Mouse (Mus musculus) hindbrain, embryonic 11.5 days (tissue): ENCODE data around the gene Klf3. TPM values are rescaled to one million over a fixed set of nuclear protein-coding genes. Genes with fewer than 3 reads are reported as not detected.

Experiments used
- ATAC-seq: fragments of 200-750 bp; cut with Nextera tagmentation; 2 replicates; pipeline ENCODE4 v1.8.0; 2017; ENCODE audit warnings: mild to moderate bottlenecking, moderate TSS enrichment, moderate library complexity; ENCODE audit not compliant: low FRiP score
- DNase-seq: peaks from one replicate; pipeline ENCODE4 v3.0.0-alpha.2; 2015; ENCODE audit warnings: low spot score
- H3K27ac ChIP-seq: fragments of 300-500 bp; sonication (generic); 2 replicates; pipeline ENCODE4 v1.5.1; 2014; ENCODE audit warnings: mild to moderate bottlenecking, low read depth, low read length
- H3K27me3 ChIP-seq: fragments of 300-500 bp; sonication (generic); 2 replicates; pipeline ENCODE4 v1.6.1; 2014; ENCODE audit warnings: mild to moderate bottlenecking, low read length, moderate library complexity, mixed read lengths; ENCODE audit not compliant: control insufficient read depth, insufficient read depth
- H3K36me3 ChIP-seq: fragments of 300-500 bp; sonication (generic); 2 replicates; pipeline ENCODE4 v1.6.1; 2014; ENCODE audit warnings: mild to moderate bottlenecking, low read length, moderate library complexity, mixed read lengths; ENCODE audit not compliant: control insufficient read depth, insufficient read depth
- H3K4me1 ChIP-seq: fragments of 300-500 bp; sonication (generic); replicated peaks from 2 replicates; pipeline ENCODE4 v1.6.1; 2014; ENCODE audit warnings: low read length, mixed read lengths; ENCODE audit not compliant: control insufficient read depth, insufficient read depth
- H3K4me2 ChIP-seq: fragments of 300-500 bp; sonication (generic); replicated peaks from 2 replicates; pipeline ENCODE4 v1.6.1; 2014; ENCODE audit warnings: mild to moderate bottlenecking, low read depth, low read length
- H3K4me3 ChIP-seq: fragments of 300-500 bp; sonication (generic); 2 replicates; pipeline ENCODE4 v1.5.1; 2014; ENCODE audit warnings: low read depth, low read length
- H3K9ac ChIP-seq: fragments of 300-500 bp; sonication (generic); 2 replicates; pipeline ENCODE4 v1.6.1; 2014; ENCODE audit warnings: low read depth, low read length
- H3K9me3 ChIP-seq: fragments of 300-500 bp; sonication (generic); 2 replicates; pipeline ENCODE4 v1.6.1; 2016; ENCODE audit warnings: low read length; ENCODE audit not compliant: control insufficient read depth
- WGBS: fragments of 180-500 bp; shearing (Covaris S2); extraction: QIAGEN DNeasy Blood & Tissue Kit; methylation state at CpG from one replicate; pipeline ENCODE4 v1.1.7; 2014; 5-methylcytosine and 5-hydroxymethylcytosine counted together
- polyA plus RNA-seq: library from polyadenylated mRNA; unstranded; fragments of >200 nt; fragmentation: Nextera tagmentation; extraction: Ambion mirVana; gene quantifications from 2 replicates; pipeline ENCODE4 v1.2.1, GENCODE M21; 2014

Klf3 gene
- polyA plus RNA-seq, 1 experiment from 2014 or later, result 47.2 TPM

DNA sequence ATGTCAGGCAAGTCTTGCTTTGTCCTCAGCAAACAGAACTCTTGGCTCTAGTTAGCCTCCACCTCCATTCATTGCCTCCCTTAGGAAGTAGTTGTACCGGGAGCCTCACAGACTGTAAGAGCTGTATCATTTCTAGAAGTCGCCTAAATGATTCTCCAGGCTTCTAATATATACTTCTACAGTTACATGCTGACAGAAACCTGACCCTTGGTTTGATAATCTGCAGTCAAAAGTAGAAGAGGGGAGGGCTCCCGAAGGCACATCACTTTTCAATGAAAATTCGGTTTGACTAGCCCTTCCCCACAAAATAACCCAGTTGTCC, 9.8 kb downstream of the Klf3 start:
- WGBS, result 34% methylated on average over 4 of the region's 4 CpGs
- H3K27ac ChIP-seq, result peak overlapping the region; percentile 24; the same call in 1 of the 2 replicates

DNA sequence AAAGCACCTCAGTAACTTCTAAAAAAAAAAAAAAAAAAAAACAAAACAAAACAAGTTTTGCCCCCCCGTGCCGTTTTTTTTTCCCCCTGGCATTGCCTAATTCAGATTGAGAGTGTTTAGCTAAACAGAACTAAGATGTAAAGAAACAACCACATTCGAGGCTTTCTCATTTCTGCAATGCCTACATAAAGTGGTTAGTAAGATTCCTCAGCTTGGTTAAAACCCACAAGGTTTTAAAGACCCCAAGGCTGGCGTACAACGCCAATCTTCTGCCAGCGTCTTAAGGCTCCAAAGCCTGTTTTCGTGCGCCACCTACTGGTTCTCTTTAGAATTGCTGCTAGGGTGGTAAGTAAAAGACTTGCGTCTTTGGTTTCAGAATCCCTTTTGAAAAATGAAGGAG, 10.2 kb downstream of the Klf3 start:
- WGBS, result 10% methylated on average over 9 of the region's 9 CpGs
- Histone ChIP-seq H3K27me3 (no peaks in the 10 kb centered on the region), H3K9ac (no peak overlapping the region), H3K4me3 (no peak overlapping the region), H3K36me3 (no peaks in the 10 kb centered on the region), H3K9me3 (no peaks in the 10 kb centered on the region), H3K27ac (no peak overlapping the region), H3K4me1 (peaks cover 14% of the 10 kb centered on the region), H3K4me2 (no peak overlapping the region)
- peak; percentile 95 for DNase-seq
- no peak for ATAC-seq

More for the DNA sequence above, 9.8 kb downstream of the Klf3 start:
- Histone ChIP-seq H3K9me3 (no peaks in the 10 kb centered on the region), H3K36me3 (no peaks in the 10 kb centered on the region), H3K4me2 (no peak overlapping the region), H3K27me3 (no peaks in the 10 kb centered on the region), H3K4me3 (no peak overlapping the region), H3K4me1 (peaks cover 16% of the 10 kb centered on the region), H3K9ac (no peak overlapping the region)
- ATAC-seq (no peak), DNase-seq (no peak)

DNA sequence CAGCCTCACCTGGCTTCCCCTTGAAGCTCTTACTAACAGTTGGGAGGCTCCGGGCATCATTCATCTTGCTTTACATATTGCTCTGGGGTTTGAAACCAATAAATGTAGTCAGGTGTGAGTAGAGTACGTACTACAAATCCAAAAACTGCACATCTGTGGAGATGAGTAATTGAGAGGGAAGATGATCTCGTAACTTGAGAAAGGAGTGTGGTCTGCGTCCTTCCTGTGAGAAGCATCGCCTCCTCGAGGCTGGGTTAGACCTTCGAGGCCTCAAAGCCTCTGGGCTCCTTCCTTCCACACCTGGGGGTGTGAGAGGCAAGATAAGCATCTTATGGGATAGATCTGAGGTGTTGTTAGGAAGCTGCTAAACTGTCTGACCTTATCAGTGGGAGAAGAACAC, 11.2 kb downstream of the Klf3 start:
- Histone ChIP-seq H3K36me3 (no peaks in the 10 kb centered on the region), H3K9me3 (no peaks in the 10 kb centered on the region), H3K4me2 (no peak overlapping the region), H3K27ac (no peak overlapping the region), H3K9ac (no peak overlapping the region), H3K27me3 (no peaks in the 10 kb centered on the region), H3K4me1 (peaks cover 14% of the 10 kb centered on the region), H3K4me3 (no peak overlapping the region)
- ATAC-seq, result no peak
- 86% methylated on average over 7 of the region's 7 CpGs for WGBS
- DNase-seq, result no peak

DNA sequence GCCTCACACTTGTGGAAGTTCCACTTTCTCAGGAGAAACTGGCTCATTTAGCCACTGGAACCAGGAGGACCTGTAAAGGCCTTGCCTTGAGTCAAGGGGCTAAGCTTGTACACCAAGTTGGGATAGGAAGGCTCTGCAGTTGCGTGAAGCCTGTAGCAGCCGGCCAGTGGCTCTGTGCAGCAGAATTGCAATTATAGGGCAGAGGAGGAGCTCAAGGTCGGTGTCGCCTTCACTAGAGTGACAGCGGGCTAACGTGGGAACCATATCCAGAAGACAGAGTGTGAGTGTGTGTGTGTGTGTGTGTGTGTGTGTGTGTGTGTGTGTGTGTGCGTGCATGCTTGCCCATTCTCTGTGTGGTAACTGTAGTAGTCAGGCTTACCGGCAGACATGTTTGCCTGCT, 12.4 kb downstream of the Klf3 start:
- DNase-seq (no peak), ATAC-seq (no peak)
- Histone ChIP-seq H3K4me1 (peaks cover 14% of the 10 kb centered on the region), H3K27ac (no peak overlapping the region), H3K27me3 (no peaks in the 10 kb centered on the region), H3K36me3 (no peaks in the 10 kb centered on the region), H3K9ac (no peak overlapping the region), H3K4me2 (no peak overlapping the region), H3K4me3 (no peak overlapping the region), H3K9me3 (no peaks in the 10 kb centered on the region)
- 87% methylated on average over 8 of the region's 8 CpGs for WGBS

DNA sequence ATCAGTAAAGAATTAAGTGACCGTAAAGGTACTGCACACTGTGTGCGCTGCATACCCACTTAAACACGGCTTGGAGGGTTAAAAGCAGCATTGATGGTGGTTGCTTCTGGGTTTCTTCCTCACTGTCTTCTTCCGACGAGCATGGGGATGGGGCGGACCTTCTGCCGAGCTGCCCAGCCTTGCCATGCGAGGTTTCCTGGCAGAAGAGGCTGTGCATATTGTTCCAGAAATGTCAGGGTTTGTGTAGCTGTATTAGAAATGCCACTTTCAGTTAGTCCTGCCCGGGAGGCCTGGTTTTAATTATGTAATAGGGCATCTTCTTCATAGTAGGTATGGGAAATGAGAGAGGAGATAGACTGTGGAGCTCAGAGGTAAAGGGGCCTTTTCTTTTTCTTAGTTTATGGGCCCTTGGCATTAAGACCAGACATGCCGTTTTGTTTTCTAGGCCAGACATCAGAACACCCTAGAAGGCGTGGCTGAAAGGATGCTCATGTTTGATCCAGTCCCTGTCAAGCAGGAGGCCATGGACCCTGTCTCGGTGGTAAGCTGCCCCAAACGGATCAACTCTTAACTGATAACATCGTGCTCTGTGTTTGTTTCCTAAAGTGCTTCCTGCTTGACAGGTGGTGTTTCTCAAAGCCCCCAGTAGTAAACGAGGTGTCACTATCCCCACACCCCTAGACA, 13.2 kb downstream of the Klf3 start:
- 0 out of 2 replicates have a peak, but pooled peaks cover 4% of the 10 kb centered on the region for H3K36me3 ChIP-seq

DNA sequence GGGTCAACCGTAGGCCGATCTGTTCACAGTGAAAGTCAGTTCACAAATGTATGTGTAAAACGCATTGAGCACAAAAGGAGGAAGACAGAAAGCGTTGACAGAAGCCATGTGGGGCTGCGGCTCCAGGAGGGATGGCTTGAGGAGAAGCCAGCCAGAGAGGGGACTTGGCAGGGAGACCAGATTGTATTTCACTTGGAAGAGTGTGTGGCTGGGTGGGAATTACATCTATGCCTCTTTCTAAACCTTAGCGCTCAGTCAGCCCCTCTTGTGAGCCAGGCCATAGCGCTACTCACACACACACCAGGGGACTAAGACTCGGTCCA, 13.7 kb downstream of the Klf3 start:
- Histone ChIP-seq H3K9me3 (no peaks in the 10 kb centered on the region), H3K9ac (no peak overlapping the region), H3K27ac (no peak overlapping the region), H3K4me3 (no peak overlapping the region), H3K4me1 (peaks cover 8% of the 10 kb centered on the region), H3K27me3 (no peaks in the 10 kb centered on the region), H3K4me2 (no peak overlapping the region), H3K36me3 (0 out of 2 replicates have a peak, but pooled peaks cover 4% of the 10 kb centered on the region)
- ATAC-seq (no peak), DNase-seq (no peak)
- WGBS, result 87% methylated on average over 8 of the region's 8 CpGs

More for the DNA sequence above, 13.2 kb downstream of the Klf3 start:
- DNase-seq (no peak), ATAC-seq (no peak)
- Histone ChIP-seq H3K4me2 (no peak overlapping the region), H3K27ac (no peak overlapping the region), H3K27me3 (no peaks in the 10 kb centered on the region), H3K9me3 (no peaks in the 10 kb centered on the region), H3K9ac (no peak overlapping the region), H3K4me3 (no peak overlapping the region), H3K4me1 (peaks cover 13% of the 10 kb centered on the region)
- 81% methylated on average over 15 of the region's 15 CpGs for WGBS

DNA sequence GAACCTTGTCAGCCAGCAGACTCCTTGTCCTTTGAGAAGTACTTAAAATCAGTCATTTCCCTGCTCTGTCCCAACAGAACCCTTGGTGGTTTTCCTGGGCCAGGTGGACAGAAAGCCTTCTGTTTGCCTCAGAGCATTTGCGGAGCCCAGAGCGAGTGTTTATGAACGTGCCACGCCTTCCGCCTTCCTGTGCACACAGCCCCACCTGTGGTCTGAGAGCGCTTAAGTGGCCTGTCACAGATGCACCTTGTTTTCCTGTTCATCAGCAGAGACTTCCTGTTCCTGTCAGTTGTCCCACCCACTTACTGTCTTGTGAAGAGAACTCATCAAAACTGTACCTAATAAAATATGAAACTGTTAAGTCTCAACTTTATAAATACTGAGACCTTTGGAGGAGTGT, 16.2 kb downstream of the Klf3 start:
- Histone ChIP-seq H3K27ac (no peak overlapping the region), H3K4me3 (no peak overlapping the region), H3K4me1 (no peaks in the 10 kb centered on the region), H3K9ac (no peak overlapping the region), H3K27me3 (no peaks in the 10 kb centered on the region), H3K36me3 (peaks cover 13% of the 10 kb centered on the region; the same call in 1 of the 2 replicates), H3K4me2 (no peak overlapping the region), H3K9me3 (no peaks in the 10 kb centered on the region)
- WGBS, result 95% methylated on average over 6 of the region's 6 CpGs
- DNase-seq (no peak), ATAC-seq (no peak)

DNA sequence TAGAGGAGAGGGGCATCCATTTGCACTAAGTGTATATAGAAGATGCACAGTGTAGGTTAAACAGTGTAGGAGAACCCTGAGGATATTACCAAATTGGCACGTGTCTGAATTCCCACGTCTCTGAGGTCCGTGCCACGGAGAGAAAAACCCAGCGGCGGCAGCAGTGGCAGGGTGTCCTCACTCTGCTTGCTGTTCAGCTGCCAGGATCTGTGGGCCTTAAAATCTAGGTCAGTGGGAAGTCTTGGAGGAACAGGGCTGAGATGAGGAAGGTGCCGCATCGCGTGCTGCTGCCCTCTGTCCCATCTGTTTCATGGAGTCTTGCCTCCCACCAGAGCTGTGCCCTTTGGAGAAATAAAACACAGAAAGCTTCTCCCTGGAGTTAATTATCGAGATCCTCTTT, 16.9 kb downstream of the Klf3 start:
- no peak overlapping the region for H3K27ac ChIP-seq
- no peaks in the 10 kb centered on the region for H3K27me3 ChIP-seq
- peaks cover 13% of the 10 kb centered on the region; the same call in 1 of the 2 replicates for H3K36me3 ChIP-seq
- ATAC-seq, result no peak
- WGBS, result 98% methylated on average over 10 of the region's 10 CpGs
- H3K4me1 ChIP-seq, result no peaks in the 10 kb centered on the region
- H3K9me3 ChIP-seq, result no peaks in the 10 kb centered on the region
- H3K9ac ChIP-seq, result no peak overlapping the region
- no peak for DNase-seq
- H3K4me3 ChIP-seq, result no peak overlapping the region
- no peak overlapping the region for H3K4me2 ChIP-seq

DNA sequence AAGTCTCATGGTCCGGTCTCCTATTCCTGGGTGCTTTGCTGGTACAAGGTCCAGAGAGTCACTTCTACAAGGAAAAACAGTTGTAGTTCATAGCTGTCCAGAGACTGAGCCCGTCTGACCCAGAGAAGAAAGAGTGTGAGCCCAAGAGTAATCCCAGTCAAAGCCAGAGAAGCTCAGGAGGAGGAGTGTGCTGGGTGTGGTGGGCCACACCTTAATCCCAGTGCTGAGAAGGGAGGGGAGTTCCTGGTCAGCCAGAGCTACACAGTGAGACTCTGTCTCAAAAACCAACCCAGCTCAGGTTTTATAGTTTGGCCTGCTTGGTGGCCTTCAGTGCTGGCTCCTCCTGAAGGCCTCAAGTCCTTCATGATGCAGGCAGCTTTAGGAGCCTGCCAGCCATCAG, 18.1 kb downstream of the Klf3 start:
- Histone ChIP-seq H3K4me1 (no peaks in the 10 kb centered on the region), H3K9me3 (no peaks in the 10 kb centered on the region), H3K27ac (no peak overlapping the region), H3K9ac (no peak overlapping the region), H3K27me3 (no peaks in the 10 kb centered on the region), H3K36me3 (peaks cover 13% of the 10 kb centered on the region; the same call in 1 of the 2 replicates), H3K4me2 (no peak overlapping the region), H3K4me3 (no peak overlapping the region)
- DNase-seq (no peak), ATAC-seq (no peak)
- 86% methylated on average over 2 of the region's 2 CpGs for WGBS
